Mouse (Mus musculus) small intestine, adult 2 months (tissue): ENCODE data around the gene Syn2. TPM values are rescaled to one million over a fixed set of nuclear protein-coding genes. Genes with fewer than 3 reads are reported as not detected.
A peak's percentile ranks its signal among the peaks of the same experiment; 100 is the strongest.

ENCODE experiments used
- H3K27ac ChIP-seq: fragments of 200-500 bp; 2 replicates; pipeline ENCODE4 v1.5.1; 2012; ENCODE audit warnings: low read depth, low read length, control low read depth, inconsistent platforms; ENCODE audit not compliant: insufficient read depth
- H3K27me3 ChIP-seq: fragments of 200-500 bp; 2 replicates; pipeline ENCODE4 v1.6.1; 2012; ENCODE audit warnings: mild to moderate bottlenecking, moderate library complexity, low read length, inconsistent platforms; ENCODE audit not compliant: control insufficient read depth, insufficient read depth
- H3K36me3 ChIP-seq: fragments of 200-500 bp; 2 replicates; pipeline ENCODE4 v1.6.1; 2012; ENCODE audit warnings: mild to moderate bottlenecking, low read length, control low read depth, inconsistent platforms; ENCODE audit not compliant: control insufficient read depth, insufficient read depth
- H3K4me1 ChIP-seq: fragments of 200-500 bp; 2 replicates; pipeline ENCODE4 v1.6.1; 2012; ENCODE audit warnings: low read length, inconsistent platforms, mixed read lengths; ENCODE audit not compliant: control insufficient read depth, insufficient read depth, insufficient read length
- H3K4me3 ChIP-seq: fragments of 200-500 bp; 2 replicates; pipeline ENCODE4 v1.5.1; 2012; ENCODE audit warnings: low read depth, mild to moderate bottlenecking, control low read depth, inconsistent platforms, low read length, moderate library complexity
- CTCF ChIP-seq: fragments of 200-500 bp; IDR thresholded peaks from 2 replicates; pipeline ENCODE4 v1.5.1; 2012; ENCODE audit warnings: low read depth, mild to moderate bottlenecking, control low read depth, inconsistent platforms, low read length, moderate library complexity, mixed read lengths; ENCODE audit not compliant: insufficient replicate concordance, insufficient read length; ENCODE audit errors: extremely low read depth
- POLR2A ChIP-seq: fragments of 200-500 bp; IDR thresholded peaks from 2 replicates; pipeline ENCODE4 v1.6.1; 2012; ENCODE audit warnings: low read depth, mild to moderate bottlenecking, control low read depth, inconsistent platforms, low read length, moderate library complexity
- WGBS: fragments of 180-500 bp; shearing (Covaris S2); methylation state at CpG from one replicate; pipeline ENCODE4 v1.1.7; 2018; 5-methylcytosine and 5-hydroxymethylcytosine counted together
- polyA plus RNA-seq: library from polyadenylated mRNA; depleted of rRNA; stranded (reverse); fragments of >200 nt; gene quantifications from 2 replicates; pipeline ENCODE4 v1.2.3, GENCODE M21; 2012

The Syn2 gene
- polyA plus RNA-seq, 1 experiment = 4.1 TPM

DNA sequence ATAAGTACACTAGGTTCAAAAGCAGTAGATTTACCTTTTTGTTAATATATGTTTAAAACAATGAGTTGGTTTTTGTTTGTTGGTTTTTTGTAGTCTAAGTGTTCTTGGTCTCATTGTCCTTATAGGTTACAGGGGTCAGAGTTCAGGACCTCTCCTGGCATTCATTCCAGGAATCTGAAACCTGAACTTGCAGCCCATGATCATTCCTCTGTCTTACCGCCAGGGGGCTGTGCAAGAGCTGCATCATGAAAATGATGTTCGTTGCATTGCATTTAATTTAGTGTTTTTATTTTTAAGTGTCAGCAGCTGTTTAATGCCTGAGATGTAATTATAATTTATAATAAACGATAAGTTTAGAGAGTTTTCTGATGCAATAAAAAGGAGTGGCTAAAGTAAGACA is 40.1 kb downstream of the Syn2 start:
- TF ChIP-seq CTCF (peak; percentile 46; the same call in 1 of the 2 replicates), POLR2A (no peak)
- no peaks in the 10 kb centered on the region for H3K4me1 ChIP-seq
- WGBS = 18% methylated on average over 3 of the region's 3 CpGs
- H3K27ac ChIP-seq = no peak overlapping the region
- no peaks in the 10 kb centered on the region for H3K36me3 ChIP-seq
- H3K27me3 ChIP-seq = no peaks in the 10 kb centered on the region
- no peak overlapping the region for H3K4me3 ChIP-seq

DNA sequence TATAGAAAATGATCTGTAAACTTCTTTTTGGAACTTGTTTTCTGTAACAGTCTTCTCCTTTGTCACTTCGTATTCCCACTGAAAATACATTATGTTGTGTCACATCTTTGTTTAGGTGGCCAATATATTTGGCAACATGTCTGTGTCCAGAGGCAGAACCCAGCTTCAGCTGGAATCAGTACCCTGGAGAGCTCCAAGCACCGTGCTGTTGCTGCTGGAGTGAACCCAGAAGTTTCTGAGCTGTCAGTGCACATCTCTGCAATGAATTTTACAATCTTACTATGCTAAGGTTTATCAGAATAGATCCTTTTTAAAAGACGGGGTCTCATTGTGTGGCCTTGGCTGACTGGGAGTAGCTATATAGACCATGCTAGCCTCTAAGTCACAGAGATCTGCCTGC is 44.1 kb downstream of the Syn2 start:
- TF ChIP-seq POLR2A (no peak), CTCF (no peak)
- 17% methylated on average over 3 of the region's 3 CpGs for WGBS

DNA sequence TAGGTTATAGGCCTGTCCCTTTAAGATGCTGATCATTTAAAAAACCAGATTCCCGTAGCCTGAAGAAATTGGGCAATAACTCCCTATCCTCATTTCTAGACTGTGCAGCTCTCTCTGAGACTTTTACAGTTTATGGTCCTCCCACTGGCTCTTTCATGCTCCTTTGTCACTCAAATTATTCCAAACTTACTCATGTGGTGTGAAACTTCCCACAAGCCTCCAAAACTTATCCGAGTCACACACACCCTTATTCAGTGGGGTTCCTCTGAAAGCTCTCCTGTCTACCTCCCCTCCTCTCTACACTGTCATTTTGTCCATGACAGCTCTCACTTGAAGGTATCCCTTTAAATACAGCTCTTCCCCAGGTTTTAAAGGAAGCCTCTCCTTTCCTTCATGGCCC is 46.4 kb downstream of the Syn2 start:
- no peak overlapping the region for H3K4me3 ChIP-seq
- WGBS = 68% methylated on average over 2 of the region's 2 CpGs
- H3K27ac ChIP-seq = no peak overlapping the region
- TF ChIP-seq CTCF (no peak), POLR2A (no peak)
- no peaks in the 10 kb centered on the region for H3K4me1 ChIP-seq
- H3K36me3 ChIP-seq = no peaks in the 10 kb centered on the region
- no peaks in the 10 kb centered on the region for H3K27me3 ChIP-seq

More for the DNA sequence above, 44.1 kb downstream of the Syn2 start:
- H3K4me1 ChIP-seq = no peaks in the 10 kb centered on the region
- H3K27ac ChIP-seq = no peak overlapping the region
- H3K27me3 ChIP-seq = no peaks in the 10 kb centered on the region
- H3K4me3 ChIP-seq = no peak overlapping the region
- no peaks in the 10 kb centered on the region for H3K36me3 ChIP-seq

DNA sequence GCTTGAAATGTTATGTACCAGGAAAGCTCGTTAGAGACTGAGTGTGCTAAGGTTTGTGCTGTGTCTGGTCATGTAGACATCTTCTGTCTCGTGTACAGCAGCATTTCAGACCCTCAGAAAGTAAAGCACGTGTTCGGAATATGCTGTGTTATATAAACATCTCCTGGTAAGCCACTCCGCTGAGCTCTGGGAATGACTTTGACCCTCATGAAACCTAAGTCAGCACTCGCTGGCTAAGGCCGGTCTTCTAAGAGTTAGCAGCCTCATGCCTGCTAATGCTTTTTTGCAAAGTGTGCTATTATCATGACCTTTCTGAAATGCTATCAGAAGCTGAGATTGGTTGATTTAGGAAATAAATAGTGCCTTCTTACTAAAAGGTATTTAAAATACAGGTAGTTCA is 56.4 kb downstream of the Syn2 start:
- Histone ChIP-seq H3K4me1 (no peaks in the 10 kb centered on the region), H3K27me3 (no peaks in the 10 kb centered on the region), H3K27ac (no peak overlapping the region), H3K4me3 (no peak overlapping the region), H3K36me3 (no peaks in the 10 kb centered on the region)
- 60% methylated on average over 7 of the region's 7 CpGs for WGBS
- TF ChIP-seq POLR2A = no peak
- TF ChIP-seq CTCF = no peak

GRCm38 (mm10) chr6:115200753-115201152 is 66.1 kb downstream of the Syn2 start:
- no peak overlapping the region for H3K27ac ChIP-seq
- no peaks in the 10 kb centered on the region for H3K4me1 ChIP-seq
- H3K4me3 ChIP-seq = no peak overlapping the region
- H3K27me3 ChIP-seq = no peaks in the 10 kb centered on the region
- TF ChIP-seq POLR2A (no peak), CTCF (no peak)
- 45% methylated on average over 3 of the region's 3 CpGs for WGBS
- no peaks in the 10 kb centered on the region for H3K36me3 ChIP-seq

GRCm38 (mm10) chr6:115203029-115203428 is 68.3 kb downstream of the Syn2 start:
- Histone ChIP-seq H3K4me1 (no peaks in the 10 kb centered on the region), H3K27me3 (no peaks in the 10 kb centered on the region), H3K36me3 (no peaks in the 10 kb centered on the region), H3K27ac (no peak overlapping the region), H3K4me3 (no peak overlapping the region)
- TF ChIP-seq CTCF (no peak), POLR2A (no peak)
- WGBS = 61% methylated on average over 3 of the region's 3 CpGs

- Histone ChIP-seq H3K27ac (no peak overlapping the region), H3K4me3 (no peak overlapping the region), H3K27me3 (no peaks in the 10 kb centered on the region), H3K4me1 (no peaks in the 10 kb centered on the region), H3K36me3 (no peaks in the 10 kb centered on the region)
- 80% methylated on average over 2 of the region's 2 CpGs for WGBS
- TF ChIP-seq POLR2A (no peak), CTCF (no peak)
These were observed 75.5 kb downstream of the Syn2 start for GRCm38 (mm10) chr6:115210187-115210586.

GRCm38 (mm10) chr6:115210820-115211219 is 76.1 kb downstream of the Syn2 start:
- H3K36me3 ChIP-seq = no peaks in the 10 kb centered on the region
- TF ChIP-seq CTCF = no peak
- TF ChIP-seq POLR2A = no peak
- no peak overlapping the region for H3K4me3 ChIP-seq
- H3K27ac ChIP-seq = no peak overlapping the region
- no peaks in the 10 kb centered on the region for H3K27me3 ChIP-seq
- no peaks in the 10 kb centered on the region for H3K4me1 ChIP-seq
- WGBS = 82% methylated on average over 3 of the region's 3 CpGs
